Mouse (Mus musculus): Measurements from ENCODE around the gene Atp2a1.

The Atp2a1 gene

DNA sequence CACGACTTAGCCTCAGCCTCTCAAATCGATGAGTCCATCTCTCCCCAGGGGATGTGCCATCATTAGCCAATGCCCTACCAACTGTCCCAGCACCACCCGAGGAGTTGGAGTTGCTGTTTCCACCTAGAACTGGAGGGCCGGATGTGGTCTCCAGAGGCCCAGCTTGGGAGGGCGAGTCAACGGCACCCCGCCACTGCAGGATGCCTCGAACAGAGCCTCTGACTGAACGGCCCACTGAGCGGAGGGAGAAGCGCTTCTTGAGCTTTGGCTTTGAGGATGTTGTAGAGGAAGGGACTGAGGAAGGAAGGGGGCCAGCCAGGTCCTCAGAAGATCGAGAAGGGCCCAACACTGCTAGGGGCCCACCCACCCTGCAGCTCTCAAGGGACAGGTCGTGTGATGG lies 9.4 kb upstream of the Atp2a1 start:
- no peak for DNase-seq

DNA sequence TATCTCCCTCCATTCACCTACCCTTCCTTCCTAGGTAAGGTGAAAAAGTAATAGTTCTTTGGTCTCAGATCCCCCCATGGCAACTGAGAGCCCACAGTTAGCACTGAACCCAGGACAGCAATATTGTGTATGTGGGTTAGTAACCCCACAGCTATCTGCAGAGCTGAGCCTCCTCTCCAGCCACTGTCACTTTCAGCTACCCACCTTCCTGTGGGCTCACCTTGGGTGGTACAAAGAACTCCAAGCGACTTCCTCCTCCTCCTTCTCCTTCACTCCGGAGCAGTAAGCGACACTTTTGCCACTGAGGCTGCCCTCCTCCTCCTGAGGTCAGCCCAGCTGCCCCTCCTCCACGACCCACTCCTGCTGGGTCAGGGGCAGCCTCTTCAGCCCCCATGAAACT lies 8.9 kb upstream of the Atp2a1 start:
- no peak for DNase-seq

DNA sequence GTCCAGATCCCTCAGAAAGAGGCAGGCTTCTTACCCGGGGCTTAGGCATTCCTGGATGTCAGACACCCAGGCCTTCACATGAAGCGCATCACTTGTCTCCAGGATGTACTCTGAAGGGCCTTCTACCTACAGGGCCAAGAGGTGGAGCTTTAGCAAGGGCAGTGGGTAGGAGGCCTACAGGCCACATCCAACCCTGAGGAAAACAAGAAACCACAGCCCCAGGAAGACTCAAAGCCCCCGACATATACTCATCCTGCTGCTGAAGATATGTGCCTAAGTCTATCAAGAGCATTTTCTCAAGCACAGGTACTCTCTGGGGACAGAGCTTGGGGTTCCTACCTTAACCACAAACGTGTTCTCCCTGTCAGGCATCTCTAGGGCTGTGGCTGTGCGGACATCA lies 8.5 kb upstream of the Atp2a1 start:
- no peak for DNase-seq

DNA sequence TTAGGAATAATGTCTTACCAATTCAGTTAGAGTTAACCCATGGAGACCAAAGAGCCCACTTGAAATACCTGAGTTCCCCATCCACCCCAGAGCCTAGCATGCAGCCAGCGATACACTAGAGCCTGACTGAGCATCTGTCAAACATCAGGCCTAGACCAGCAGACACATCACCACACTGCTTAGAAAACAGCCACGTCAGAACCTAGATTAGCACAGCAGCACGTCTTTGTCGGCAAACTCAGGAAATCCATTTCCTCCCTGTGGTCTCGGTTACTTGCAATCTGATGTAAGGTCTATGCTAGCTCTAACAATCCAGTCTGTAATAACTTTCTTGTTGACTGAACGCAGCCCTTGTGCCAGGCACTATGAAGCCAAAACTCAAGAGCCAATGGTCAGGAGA lies 7.2 kb upstream of the Atp2a1 start:
- DNase-seq, result no peak

DNA sequence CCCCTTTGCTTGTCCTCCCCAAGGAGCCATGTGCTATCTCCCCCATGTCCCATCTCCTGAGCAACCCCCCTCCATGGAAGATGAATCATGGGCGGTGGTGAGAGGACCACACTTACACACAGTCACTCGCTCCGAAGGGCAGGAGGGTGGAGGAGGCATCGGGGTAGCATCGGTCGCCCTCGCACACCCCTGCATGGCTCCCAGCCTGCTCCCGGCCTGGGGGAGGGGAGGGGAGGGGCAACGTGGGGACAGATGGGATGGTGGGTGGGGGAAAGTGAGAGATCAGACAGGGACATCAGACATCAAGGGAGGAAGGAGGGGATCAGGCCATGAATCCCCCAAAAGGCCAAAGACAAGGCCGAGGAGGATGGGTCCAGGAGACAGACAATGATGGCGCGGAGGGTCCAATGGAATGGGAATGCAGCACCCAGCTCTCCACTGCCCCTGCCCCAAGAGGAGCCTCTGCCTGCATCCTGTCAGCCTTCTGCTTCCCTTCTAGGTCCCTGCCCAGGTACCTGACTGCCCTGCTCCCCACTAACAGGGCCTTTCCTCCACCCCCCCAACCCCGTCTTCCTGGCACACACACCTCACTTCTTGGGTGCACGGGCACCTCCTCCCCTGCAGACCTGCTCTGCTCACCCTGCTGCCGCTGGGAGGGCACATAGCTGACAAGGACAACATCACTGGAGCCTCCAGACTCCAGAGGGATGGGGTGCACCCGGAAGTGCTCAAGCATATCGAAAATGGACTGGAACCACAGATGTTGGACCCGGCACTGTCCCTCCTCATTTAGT lies 5.1 kb upstream of the Atp2a1 start:
- peak; percentile 91 for DNase-seq

DNA sequence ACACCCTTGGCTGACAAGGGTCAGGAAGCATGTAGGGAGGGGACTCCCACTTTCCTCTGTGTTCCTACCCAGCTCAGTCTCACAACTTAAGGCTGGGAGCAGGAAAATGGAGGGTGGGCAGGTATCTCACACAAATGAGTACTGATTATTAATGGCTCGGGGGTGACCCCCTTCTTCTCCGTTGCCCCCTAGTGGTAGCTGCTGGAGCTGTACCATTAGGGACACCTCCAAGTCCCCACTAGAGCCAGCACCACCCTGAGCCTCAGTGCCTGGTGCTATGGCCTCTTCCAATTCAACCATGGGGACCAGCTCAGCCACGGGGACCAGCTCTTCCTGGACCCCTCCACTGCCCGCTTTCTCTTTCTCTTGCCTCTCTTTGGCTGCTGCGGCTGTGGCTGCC lies 4.4 kb upstream of the Atp2a1 start:
- DNase-seq, result peak; percentile 94

DNA sequence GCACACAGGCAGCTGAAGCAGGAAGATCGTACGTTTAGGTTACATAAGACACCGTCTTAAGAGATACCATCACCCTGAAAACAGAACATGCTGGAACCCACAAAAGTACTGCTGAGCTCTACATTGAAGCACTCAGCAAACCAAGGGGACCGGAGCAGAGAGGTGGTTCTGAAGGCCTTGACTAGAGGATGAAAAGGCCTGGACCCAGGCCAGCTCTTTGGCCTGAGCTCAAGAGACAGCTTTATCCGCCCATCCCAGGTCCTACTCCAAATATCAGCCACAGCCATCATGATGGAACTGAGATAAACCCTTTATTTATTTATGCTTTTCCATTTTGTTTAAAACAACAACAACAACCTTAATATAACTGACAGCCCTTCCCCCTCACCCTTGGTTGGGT lies 3.8 kb upstream of the Atp2a1 start:
- no peak for DNase-seq

DNA sequence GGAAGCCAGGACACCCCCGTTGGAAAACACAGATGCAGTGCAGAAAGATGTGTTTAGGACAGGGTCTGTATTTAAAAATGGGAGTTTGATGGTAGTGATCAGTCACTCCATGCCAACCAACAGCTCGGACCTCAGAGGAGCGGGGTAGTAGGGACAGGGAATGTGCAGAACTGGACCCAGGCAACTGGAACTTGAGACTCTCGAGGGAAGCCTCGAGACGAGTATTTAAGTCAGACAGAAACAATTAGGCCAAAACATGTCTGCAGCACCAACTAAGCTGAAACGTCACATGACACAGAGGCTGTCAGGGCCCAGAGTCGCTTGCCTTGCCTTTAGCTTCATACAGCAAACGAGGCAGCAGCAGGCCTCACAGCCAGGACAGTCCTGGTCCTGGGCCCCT lies 3.2 kb upstream of the Atp2a1 start:
- DNase-seq, result no peak

DNA sequence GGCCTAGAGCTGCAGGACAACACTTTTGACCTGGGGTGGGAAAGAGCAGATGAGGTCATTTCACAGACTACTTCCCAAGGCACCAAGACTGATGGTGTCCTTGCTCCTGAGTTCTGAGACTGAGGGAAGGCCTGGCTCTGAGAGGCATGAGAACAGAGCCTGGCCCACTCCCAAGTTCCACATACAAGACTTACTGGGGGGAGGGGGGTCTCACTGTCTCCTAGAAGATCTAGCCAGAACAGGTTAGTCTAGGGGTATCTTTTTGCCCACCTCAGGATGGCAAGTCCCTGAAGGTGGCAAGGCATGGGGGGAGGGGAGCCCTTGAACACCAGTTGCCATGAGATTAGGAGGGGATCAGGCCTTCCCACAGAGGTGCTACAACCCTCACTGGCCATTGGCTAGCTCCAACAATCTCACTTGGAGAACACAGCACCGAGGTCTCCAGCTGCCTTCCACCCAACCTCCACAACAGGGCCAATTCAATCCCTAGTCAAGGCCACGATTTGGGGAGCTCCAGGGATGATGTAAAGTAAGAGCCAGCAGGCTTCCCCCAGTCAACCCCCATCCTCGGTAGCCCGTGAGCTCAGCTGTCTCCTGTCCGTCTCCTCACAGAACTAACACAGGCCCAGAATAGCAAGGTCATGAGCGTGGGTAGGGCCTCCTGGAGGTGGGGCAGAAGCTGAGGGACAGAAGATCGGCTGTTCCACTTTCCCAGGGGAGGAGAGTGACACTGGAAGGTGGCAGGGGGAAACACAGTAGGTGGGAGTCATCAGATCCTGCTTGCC lies 2.5 kb upstream of the Atp2a1 start:
- DNase-seq, result peak; percentile 97

DNA sequence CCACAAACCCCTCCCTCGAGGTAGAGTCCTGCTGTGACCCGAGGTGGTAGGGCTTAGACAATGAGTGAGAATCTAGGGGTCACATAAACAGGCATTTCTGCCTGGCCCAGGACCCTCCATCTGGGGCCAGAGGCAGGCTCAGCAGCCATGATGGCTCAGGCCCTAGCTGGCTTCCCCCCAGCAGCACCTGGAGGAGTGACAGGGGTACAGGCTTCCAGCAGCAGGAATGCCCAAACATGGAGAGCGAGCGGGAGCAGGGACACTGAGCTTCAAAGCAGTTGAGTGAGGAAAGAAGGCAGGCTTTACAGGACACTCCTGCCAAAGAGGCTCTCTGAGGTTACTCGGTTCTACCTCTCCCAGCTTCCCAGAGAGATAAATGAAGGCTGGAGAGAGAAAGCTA lies 1.9 kb upstream of the Atp2a1 start:
- DNase-seq, result peak; percentile 93

DNA sequence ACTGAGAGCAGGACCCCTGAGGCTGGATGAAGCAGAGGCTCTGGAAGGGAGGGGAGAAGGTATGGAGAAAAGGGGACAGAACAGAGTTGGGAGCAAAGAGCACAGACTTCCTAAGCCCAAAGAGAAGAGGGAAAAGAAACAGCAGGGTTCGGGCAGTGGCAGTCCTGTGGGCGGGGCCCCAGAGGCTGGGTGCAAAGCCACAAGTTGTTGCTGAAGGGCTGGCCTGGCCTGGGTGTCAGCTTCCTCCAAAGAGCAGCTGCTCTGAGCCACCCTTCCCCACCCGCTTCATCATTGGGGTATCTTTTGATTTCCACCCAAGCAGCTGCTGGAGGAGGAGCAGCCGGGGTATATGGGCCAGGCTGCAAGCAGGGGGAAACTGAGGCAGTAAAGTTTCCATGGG lies 1.2 kb upstream of the Atp2a1 start:
- DNase-seq, result peak; percentile 95

DNA sequence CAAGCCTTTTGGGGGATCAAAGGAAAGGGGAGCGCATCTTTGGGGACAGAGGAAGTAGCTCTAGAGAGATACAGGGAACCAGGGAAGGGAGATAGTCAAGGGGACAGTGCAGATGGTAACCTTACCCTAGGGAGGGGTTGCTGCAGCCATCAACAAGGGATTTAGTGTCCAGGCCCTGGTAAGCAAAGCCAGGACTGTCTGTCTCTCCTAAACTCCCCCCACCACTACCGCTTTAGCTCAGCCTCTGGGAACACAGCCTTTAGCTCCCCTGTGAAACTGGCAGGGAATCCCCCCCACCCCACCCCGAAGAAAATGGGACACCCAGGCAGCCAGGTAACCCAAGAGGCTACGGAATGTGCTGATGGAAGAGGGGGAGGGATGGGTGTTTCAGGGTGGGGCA lies 639 bp upstream of the Atp2a1 start:
- DNase-seq, result no peak

DNA sequence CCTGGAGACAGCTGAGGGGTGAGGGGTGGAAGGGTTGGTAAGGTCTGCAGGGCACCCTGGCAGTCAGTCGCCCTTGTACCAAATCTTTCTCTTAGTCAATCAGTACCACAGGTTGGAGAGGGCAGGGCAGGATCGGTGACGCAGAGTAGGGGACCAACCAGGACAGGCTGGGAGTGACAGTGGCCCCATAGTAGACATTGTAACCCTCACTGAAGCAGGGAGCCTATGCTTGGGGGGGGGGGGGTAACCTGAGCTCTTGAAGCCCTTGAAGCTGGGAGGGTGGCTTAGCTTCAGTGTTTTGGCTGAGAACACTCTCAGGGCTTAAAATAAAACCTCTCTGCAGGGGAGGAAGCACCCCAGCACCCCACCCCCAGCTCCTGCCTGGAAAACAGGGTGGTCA lies 1.3 kb downstream of the Atp2a1 start:
- no peak for DNase-seq

DNA sequence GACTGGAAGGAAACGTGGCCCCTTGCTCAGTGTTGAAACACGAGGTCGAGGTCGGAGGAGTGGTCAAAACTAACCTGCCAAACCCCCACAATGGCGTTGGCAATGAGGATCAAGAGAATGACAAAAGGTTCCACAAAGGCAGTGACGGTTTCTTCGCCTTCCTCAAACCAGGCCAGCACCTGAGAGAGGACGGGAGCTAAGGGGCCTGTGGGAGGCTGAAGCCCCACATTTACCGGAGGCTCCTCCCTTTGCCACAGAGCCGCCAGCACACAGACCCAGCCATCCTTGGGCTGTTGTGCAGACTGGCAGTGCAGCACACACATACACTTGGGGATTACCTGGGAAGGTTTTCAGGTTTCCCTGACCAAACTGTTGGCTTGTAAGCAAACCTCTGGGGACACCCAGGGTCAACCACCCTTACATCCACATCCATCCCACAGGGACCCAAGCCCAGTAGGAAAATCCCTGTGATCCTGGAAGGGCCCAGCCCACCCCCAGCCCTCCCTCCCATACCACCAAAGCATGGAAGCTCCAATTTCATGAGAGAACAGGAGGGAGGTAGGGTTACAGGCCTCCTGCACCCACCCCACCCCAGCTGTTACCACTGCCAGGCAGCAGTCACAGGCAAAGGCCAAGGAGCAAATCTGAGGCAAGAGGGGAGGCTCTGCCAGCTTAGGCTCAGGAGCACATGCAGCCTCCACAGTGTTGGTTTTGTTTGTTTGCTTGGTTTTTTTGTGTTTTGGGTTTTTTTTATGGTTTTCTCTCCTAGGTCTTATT lies 2.1 kb downstream of the Atp2a1 start:
- no peak for DNase-seq

DNA sequence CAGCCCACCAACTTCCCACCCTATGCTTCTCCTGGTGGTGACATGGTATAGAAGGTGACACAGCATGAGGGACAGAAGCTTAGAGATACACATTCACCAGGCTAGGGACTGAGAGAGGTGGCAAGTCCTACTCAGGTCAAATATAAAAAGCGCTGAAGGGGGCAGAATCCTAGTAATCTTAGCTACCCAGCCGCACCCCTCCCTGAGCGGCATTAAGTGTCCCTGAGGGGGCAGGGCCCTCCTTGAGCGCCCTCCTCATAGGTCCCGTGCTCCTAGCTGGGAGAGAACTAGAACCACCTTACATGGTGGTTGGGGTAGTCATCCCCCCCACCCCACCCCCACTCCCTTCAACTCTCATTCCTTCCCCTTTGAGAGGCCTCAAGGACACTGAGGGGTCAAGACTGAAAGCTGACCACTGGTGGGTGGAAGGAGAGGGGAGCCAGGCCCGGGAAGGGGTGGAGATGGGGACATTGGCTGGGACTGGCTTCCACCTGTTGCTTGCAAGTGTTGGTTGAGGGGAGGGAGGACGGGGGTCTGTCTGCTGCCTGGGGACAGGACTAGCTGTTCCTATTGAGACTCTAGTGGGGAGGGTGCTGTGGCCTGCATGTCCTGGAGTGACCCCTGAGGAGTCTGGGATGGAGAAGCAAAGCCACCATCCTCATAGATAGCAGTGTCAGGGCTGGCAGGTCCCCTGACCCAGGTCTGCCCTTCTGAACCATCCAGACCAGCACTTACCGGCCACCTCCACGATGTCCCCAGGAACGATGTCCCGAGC lies 3.9 kb downstream of the Atp2a1 start:
- no peak for DNase-seq

DNA sequence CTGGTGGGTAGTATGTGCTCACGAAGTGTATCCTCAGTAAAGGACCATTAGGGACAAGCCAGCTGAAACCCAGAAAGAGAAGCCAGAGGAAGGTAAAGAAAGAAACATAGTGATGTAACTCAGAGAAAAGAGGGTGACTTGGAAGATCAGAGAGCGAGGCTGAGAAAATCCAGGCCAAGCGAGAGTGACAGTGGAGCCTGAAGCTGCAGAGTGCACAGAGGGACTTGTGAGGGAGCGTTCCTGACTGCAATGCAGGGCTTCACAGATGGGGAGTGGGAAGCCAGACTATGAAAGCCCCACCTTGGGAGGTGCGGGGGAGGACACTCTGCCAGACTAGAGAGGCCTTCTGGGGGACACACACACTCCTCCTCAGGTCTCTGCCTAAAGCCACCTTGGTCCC lies 4.7 kb downstream of the Atp2a1 start:
- DNase-seq, result no peak

DNA sequence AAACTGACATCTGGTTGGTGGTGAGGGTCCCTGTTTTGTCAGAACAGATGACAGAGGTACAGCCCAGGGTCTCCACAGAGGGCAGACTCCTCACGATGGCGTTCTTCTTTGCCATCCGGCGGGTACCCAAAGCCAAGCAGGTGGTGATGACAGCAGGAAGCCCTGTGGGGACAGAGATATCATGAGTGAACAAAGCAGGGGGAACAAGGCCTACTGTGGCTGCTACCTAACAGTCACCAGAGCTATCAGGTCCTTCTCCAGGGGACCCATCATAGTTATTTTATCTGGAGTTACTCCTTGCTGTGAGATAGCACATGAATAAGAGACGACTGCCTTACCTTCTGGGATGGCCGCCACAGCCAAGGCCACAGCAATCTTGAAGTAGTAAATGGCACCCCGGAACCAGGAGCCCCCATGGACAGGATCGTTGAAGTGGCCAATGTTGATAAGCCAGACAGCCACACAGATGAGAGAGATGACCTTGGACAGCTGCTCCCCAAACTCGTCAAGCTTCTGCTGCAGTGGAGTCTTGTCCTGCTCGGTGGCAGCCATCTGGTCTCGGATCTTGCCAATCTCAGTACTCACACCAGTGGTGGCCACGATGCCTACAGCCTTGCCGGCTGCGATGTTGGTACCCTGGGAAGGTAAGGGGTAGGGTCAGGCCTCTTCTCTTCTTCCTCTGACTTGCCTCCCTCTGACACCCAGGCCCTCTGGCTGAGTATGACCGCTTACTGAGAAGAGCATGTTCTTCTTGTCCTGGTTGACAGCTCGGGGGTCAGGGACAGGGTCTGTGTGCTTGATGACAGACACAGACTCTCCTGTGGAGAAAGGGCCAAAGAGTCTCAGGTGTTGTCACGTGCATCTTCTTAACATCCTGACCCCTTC lies 6.3 kb downstream of the Atp2a1 start:
- DNase-seq, result peak; percentile 89

DNA sequence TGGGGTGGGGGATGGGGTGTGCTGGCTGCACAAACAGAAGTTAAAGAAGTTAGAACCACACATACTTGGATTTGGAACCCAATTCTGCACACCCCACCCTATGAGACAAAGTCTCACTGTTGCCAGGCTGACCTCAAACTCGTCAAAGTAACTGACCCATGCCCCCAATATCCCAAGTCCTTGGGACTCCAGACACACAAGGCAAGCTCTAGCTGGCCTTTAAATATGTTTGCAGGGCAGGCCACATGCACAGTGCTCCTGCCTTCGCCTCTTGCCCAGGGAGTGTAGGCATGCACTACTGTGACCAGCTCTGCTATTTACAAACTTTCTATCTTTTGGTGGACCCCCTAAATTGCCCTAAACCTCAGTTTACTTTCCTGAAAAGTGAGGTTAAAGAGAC lies 7.7 kb downstream of the Atp2a1 start:
- DNase-seq, result no peak

DNA sequence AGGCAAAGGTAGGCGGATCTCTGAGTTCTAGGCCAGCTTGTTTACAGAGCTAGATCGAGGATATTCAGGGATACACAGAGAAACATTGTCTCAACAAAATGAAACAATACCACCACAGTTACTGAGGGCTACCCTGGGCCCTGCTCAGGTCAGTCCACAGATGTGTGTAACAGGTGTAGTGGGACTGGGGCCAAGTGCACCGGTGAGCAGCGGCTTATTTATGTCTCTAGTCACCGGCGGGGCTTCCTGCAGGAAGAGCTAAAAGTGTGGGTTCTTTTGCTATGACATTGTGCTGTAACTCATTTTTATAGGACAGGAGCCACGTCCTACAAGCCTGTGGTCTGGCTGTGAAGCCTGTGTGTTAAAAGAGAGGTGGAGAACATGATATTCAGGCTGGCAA lies 9.0 kb downstream of the Atp2a1 start:
- DNase-seq, result no peak

DNA sequence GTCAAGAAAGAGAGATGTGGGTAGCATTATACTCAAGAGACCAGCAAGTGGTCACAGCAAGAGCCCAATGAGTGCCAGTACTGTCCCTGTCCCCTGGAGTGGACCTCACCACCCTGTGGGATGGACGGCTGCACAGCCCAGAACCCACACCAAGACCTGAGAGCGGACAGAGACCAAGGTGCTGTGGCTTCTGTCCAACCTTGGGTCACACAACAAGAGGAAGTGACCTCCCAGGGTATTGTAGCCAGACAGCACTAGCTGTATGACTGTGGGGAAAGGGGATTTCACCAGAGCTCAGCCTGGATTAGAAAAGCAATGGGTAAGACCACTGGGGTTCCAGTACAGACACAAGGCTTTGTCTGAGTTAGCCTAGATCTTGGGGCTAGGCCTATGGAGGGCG lies 10.7 kb downstream of the Atp2a1 start:
- no peak for DNase-seq

DNA sequence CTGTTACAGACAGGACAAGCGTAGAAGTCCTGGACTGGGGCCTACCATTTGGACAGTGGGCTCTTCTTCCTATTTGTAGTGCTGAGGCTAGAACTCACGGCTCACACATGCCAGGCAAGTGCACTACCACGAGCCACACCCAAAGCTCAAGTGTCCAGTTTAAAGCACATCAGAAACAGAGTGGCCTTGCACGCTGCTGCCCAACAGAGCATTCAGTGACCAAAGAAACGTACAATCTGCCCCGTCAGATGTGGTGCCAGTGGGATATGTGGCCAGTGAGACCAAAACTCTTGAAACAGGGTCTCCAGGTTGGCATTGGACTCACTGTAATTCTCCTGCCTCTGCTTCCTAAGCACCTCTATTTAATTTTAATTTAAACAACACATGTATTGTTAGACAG lies 12.3 kb downstream of the Atp2a1 start:
- DNase-seq, result no peak

DNA sequence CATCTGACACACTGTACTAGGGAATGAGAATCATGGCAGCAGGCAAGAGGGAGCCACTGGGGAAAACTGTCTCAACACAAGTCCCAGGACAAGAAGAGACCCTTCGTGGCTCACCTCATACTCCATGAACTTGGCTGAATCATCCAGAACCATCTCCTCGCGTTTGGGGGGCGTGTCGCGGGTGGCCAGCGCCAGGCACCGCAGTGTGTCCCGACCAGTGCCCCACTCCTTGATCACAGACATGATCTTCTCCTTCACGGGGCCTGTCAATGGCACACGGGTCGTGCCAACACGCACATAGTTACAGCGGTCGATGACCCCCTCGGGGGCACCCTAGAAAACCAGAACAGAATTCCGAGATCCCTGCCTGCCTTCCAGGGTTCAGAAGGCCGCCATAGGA lies 12.9 kb downstream of the Atp2a1 start:
- no peak for DNase-seq
